Mouse (Mus musculus): ENCODE data around the gene Ddx6.
"Not testable (repeated sequence)": the region's sequence is repeated elsewhere in the genome, so short reads cannot be mapped to it uniquely, and the experiment has no call there.

Gene Ddx6

GRCm38 (mm10) chr9:44594901-44595536 lies 9.7 kb upstream of the Ddx6 start:
- no peak for DNase-seq

DNA sequence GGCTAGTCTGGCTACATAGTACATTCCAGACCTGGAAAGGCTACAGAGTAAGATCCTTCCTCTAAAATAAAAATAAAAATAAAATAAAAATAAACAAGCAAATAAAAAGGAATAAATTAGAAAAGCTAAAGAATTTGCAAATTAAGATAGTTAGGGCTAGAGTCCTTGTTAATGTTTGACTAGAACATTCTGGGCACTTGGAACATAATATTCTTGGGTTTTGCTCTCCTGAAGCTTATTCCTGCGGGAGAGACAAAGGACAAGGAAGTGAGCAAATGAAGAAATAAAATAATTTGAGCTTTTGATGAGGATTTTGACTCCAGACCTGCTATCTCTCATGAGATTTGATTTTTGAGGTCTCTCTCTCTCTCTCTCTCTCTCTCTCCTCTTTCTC lies 9.2 kb upstream of the Ddx6 start:
- DNase-seq = no peak

DNA sequence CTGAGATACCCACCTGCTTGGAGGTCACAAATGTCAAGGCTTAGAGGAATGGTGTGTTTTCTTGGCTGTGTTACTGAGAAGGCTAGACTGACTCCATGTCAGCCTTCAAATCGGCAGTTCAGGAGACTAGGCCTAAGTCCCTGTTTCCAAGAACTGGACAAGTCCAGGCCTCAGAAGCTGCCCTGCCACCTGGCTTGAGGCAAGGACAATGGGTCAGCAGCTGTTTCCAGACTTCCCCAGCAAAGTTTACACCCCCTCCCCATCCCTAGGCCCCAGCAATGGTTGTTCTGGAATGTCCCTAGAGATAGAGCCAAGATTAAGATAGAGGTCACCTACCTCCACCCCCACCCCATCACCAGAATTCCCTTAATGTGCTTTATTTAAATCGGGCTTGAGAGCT lies 7.0 kb upstream of the Ddx6 start:
- no peak for DNase-seq

- DNase-seq = peak; percentile 73 to 82
These were observed 5.7 kb upstream of the Ddx6 start for GRCm38 (mm10) chr9:44598899-44599495.

GRCm38 (mm10) chr9:44599616-44600015 lies 5.1 kb upstream of the Ddx6 start:
- peak; percentile 20 to 45 for DNase-seq

DNA sequence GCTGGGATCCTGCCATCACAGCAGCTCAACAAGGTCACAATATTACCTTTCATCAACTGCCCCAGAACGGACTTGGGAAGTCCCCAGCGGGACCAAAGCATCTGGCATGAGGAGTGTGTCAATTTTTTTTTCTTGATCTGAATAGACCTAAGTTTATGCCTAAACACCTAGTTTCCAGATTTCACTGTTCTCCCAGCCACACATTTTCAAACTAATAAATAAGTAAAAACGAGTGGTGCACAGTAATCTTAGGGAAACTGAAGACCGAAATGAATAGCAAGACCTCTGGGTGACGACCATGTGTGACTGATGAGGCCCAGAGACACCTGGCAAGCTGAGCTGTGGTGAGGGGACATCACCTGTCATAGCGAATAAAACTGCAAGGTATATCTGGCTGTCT lies 3.9 kb upstream of the Ddx6 start:
- no peak for DNase-seq

GRCm38 (mm10) chr9:44602766-44603165 lies 1.9 kb upstream of the Ddx6 start:
- DNase-seq = no peak

DNA sequence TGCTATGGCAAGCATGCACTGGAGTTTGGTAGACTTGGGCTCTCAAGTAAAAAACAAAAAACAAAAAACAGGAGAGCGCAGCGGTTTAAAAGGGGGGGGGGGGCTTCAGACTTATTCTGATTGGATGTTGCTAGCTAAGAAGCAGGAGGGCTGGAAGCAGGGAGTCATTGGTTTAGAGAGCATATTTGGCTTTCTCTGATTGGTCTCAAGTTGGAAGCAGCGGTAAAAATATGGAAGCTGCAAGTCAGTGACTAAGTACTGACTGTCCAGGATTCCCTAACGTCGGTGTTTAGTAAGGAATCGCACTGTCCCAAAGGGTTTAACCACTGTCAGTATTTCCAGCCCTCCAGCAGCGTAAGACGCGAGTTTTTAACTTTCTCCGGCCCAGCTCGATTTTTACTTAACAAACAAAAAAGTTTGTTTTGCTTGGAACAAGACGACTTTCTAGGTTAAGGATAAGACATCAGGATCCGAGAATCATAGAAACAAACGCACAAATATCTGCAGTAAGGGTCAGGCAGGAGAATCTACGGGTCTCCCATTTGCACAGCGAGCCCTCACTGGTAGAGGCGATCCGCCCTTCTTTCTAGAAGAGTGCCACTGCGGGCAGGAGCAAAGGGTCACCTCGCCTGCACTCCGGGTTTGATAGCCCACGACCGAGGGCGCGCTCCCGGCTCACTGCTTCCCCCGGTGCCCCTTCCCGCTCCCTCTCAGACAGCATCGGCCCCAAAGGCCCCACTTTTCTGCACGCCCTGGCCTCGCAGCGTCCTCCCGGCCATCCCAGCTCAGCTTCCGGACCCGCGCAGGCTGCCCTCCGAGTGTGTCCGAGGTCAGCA lies 1.0 kb upstream of the Ddx6 start:
- DNase-seq = peak; percentile 32 to 62

DNA sequence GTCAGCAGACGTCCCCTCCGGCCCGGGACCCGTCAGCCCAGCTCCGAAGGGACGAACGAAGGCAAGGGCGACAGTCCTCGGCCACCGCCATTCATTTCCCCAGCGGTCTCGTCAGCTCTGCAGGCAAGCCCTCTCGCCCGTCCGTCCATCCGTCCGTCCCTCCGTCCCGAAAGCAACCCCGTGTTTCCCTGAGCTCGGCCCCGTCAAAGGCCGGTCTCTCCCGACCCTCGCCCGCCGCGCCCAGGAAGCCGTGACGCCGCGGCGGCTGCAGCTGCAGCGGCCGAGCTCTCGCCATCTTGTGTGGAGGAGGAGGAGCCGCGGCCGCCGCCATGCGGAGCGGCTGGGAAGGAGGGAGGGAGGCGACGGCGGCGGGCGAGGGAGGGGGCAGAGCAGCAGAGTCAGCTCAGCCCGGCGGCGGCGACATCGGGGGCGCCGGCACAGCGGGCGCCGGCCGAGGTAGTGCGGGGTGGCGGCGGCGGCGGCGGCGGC lies 358 bp upstream of the Ddx6 start:
- DNase-seq = peak; percentile 85 to 92

GRCm38 (mm10) chr9:44605616-44606165 lies 999 bp downstream of the Ddx6 start:
- DNase-seq = no peak

DNA sequence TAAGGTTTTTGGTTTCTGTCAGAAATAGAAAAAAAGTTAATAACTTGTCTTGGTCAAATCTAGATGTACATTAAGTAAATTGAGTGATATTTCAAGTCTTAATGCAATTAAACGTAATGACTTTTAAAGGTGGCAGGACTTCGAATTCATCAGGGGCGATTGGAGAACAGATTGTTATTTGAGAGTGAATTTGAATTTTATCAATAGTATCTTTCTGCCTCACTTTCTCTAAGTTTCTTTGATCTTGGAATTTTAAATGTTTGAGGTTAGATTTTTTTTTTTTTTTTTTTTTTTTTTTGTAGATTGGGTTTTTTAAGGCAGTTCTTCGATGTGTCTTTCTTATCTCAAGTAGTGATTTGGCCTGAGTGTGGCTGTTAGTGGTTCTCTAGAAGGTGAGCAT lies 2.0 kb downstream of the Ddx6 start:
- DNase-seq = no peak

GRCm38 (mm10) chr9:44607306-44607705 lies 2.6 kb downstream of the Ddx6 start:
- no peak for DNase-seq

GRCm38 (mm10) chr9:44610371-44610770 lies 5.7 kb downstream of the Ddx6 start:
- DNase-seq = no peak

GRCm38 (mm10) chr9:44613081-44613480 lies 8.4 kb downstream of the Ddx6 start:
- not testable (repeated sequence) for DNase-seq

GRCm38 (mm10) chr9:44621114-44621513 lies 16.4 kb downstream of the Ddx6 start:
- DNase-seq = peak; percentile 37 to 43

GRCm38 (mm10) chr9:44624390-44624789 lies 19.7 kb downstream of the Ddx6 start:
- DNase-seq = no peak

DNA sequence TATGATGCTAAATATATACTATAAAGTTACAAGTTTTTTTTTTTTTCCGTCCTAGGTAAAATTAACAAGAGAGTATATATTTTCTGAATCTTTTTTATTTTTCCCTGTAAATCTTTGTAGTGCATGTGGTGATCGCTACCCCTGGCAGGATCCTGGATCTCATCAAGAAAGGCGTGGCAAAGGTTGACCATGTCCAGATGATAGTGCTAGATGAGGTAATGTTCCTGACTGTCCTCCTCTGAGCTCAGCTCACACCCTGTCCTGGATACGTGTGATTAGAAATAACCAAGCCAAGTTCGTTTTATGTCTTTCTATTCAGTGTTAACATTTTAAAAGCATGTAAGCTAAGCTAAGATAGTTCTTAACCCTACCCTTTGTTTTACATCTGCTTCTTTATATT lies 21.6 kb downstream of the Ddx6 start:
- DNase-seq = no peak

GRCm38 (mm10) chr9:44637551-44638169 lies 33.0 kb downstream of the Ddx6 start:
- DNase-seq = peak; percentile 77 to 84

DNA sequence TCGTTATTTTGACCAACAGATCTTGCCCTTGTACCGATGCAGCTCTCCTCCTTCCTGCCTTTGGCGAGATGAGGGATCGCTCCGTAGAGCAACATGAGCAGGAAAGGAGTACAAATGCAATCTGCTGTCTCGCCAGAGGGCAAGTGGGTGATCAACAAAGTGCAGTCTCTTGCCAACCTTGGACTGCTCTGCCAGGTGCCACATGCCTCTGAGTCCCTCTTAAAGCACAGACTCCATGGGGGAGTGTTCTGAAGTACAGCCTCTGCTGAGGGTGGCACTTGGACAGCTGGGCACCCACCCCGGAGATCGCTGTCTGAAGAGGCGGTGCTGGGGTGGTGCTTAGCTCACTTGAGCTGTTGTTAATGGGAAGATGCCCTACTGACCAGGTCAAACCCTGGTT lies 34.0 kb downstream of the Ddx6 start:
- peak in 1 of 2 experiments; percentile 24 for DNase-seq

- DNase-seq = not testable (repeated sequence)
These were observed 35.3 kb downstream of the Ddx6 start for GRCm38 (mm10) chr9:44640028-44640427.

DNA sequence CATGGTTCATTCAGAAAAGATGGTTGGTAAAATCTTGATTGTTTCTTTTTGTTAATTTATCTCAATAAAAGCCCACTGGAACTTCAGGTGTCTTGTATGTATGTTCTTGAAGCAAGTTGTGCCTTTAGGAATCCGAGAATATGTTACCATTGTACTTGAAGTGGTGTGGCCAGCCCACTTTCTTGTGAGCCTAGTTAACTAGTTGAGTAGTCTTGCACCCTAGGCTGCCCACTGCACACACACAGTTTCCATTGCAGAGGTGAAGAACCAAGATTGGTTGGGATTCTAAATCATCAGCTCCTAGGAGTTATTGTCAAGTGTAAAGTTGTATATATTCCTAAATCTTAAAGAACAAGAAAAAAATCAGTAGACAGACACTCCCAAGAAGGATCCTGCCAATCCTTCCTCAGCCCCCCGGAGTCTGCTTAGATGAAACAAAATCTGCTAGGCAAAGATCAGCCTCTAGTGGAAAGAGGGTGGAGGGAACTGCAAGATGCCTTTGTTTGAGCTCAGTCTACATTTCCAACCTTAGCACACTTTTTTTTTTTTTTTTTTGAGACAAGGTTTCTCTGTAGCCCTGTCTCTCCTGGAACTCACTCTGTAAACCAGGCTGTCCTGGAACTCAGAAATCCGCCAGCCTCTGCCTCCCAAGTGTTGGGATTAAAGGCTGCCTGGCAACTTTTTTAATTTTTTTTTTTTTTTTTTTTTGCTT lies 36.1 kb downstream of the Ddx6 start:
- DNase-seq = no peak

- DNase-seq = no peak
These were observed 36.9 kb downstream of the Ddx6 start for GRCm38 (mm10) chr9:44641616-44642015.

Data from kidney, postnatal 4 days (tissue).